Comparison of ENCODE assay signal across 9 mouse cellular contexts in the genomic region with DNA sequence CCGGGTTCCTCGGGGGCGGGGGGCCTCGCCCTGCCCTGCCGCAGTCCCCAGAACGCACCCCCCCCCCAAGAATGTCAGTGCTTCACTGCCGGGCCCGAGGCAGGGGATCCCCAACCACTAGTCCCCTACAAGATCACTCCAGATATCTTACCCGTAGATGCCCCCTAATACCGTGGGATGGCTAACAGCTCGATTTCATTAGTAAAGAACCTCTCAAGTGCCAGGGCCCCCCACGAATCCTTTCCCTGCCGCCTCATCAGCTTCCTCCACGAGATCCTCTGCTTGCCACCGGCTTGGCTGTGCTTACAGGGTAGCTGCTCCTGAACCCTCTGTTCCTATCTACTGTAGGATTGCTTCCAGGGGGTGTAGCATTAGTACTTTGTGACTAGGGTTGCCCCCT. TPM values are rescaled to one million over a fixed set of nuclear protein-coding genes. Genes with fewer than 3 reads are reported as not detected.
DNase-seq lines count a peak whose midpoint lies in the region; ATAC-seq lines count a peak whose summit lies in the region.
"Had no signal": no experiment of that assay in that cellular context is flagged by ENCODE, and none has a peak within 500 bp of the region (broad histone marks: within the 10 kb centered on the region; RNA-seq: fewer than 3 reads in every experiment).

No protein-coding gene starts in this region.

- WGBS in lung, embryonic 15.5 days, result 0% methylated on average over 14 of the region's 15 CpGs
- WGBS in hindbrain, embryonic 12.5 days, result under 1% methylated on average over 10 of the region's 15 CpGs
- WGBS in midbrain, embryonic 10.5 days, result 1% methylated on average over 13 of the region's 15 CpGs

- peaks cover 37% of the 10 kb centered on the region for H3K36me3 ChIP-seq in lung, embryonic 15.5 days
- peaks cover 38% of the 10 kb centered on the region for H3K36me3 ChIP-seq in hindbrain, embryonic 12.5 days
- H3K36me3 ChIP-seq in midbrain, embryonic 10.5 days, result peaks cover 56% of the 10 kb centered on the region

- H3K27ac ChIP-seq in lung, embryonic 15.5 days, result peak overlapping the region; percentile 98
- H3K27ac ChIP-seq in hindbrain, embryonic 12.5 days, result peak overlapping the region; percentile 92
- peak overlapping the region; percentile 96 for H3K27ac ChIP-seq in midbrain, embryonic 10.5 days (replicated peaks)

- H3K4me3 ChIP-seq in lung, embryonic 15.5 days, result peak overlapping the region; percentile 81
- H3K4me3 ChIP-seq in hindbrain, embryonic 12.5 days, result peak overlapping the region; percentile 75
- peak overlapping the region; percentile 93 for H3K4me3 ChIP-seq in midbrain, embryonic 10.5 days

- no peaks in the 10 kb centered on the region for H3K27me3 ChIP-seq in lung, embryonic 15.5 days
- no peaks in the 10 kb centered on the region for H3K27me3 ChIP-seq in hindbrain, embryonic 12.5 days
- H3K27me3 ChIP-seq in midbrain, embryonic 10.5 days (ENCODE audit: low read depth, poor library complexity, severe bottlenecking), result no peaks in the 10 kb centered on the region

- peak overlapping the region; percentile 93 for H3K9ac ChIP-seq in lung, embryonic 15.5 days
- peak overlapping the region; percentile 93 for H3K9ac ChIP-seq in hindbrain, embryonic 12.5 days

- no peak for DNase-seq in cerebellum, postnatal 10 days
- DNase-seq in lung, postnatal 4 days, result no peak
- no peak for DNase-seq in midbrain, embryonic 10.5 days (ENCODE audit: low spot score)
- no peak for DNase-seq in ovary, adult 18-20 months (ENCODE audit: low spot score)
- no peak for DNase-seq in gastrocnemius, postnatal 10 days

- H3K9me3 ChIP-seq in lung, embryonic 15.5 days, result no peaks in the 10 kb centered on the region
- H3K9me3 ChIP-seq in hindbrain, embryonic 12.5 days (replicated peaks), result no peaks in the 10 kb centered on the region
- no peaks in the 10 kb centered on the region for H3K9me3 ChIP-seq in midbrain, embryonic 10.5 days (replicated peaks)

- 0 out of 2 replicates have a peak, but pooled peaks have one; percentile 4 for ATAC-seq in cerebellum, adult (ENCODE audit: insufficient number of reproducible peaks, low FRiP score, low TSS enrichment)
- peak; percentile 1 for ATAC-seq in lung, embryonic 15.5 days (ENCODE audit: borderline replicate concordance, extremely low read depth, low FRiP score, low TSS enrichment)
- ATAC-seq in hindbrain, embryonic 12.5 days (ENCODE audit: low FRiP score), result peak; percentile 61; the same call in 1 of the 2 replicates

- H3K4me2 ChIP-seq in lung, embryonic 15.5 days, result peak overlapping the region; percentile 77
- H3K4me2 ChIP-seq in hindbrain, embryonic 12.5 days (replicated peaks), result peak overlapping the region; percentile 84

- H3K4me1 ChIP-seq in lung, embryonic 15.5 days, result peaks cover 24% of the 10 kb centered on the region
- H3K4me1 ChIP-seq in hindbrain, embryonic 12.5 days, result peaks cover 15% of the 10 kb centered on the region
- H3K4me1 ChIP-seq in midbrain, embryonic 10.5 days, result peaks cover 30% of the 10 kb centered on the region

RNA-seq across cellular contexts. Expression of gene Ccdc106, which starts 0.3 kb away (rescaled TPM):
- 7.0 and 7.6 TPM in 2 replicates for polyA plus RNA-seq in lung, embryonic 15.5 days (2015; fragmentation: Nextera tagmentation; extraction: Ambion mirVana)
- 17.4 and 19.9 TPM in 2 replicates for polyA plus RNA-seq in hindbrain, embryonic 12.5 days (2016; fragmentation: Nextera tagmentation; extraction: Ambion mirVana)
- 5.1 and 5.2 TPM in 2 replicates for polyA plus RNA-seq in midbrain, embryonic 10.5 days (2016; fragmentation: Nextera tagmentation; extraction: Ambion mirVana)
- 1 to 10 TPM in 1 of 2 experiments, under 1 TPM in 1; 0.35 to 1.4 TPM for total RNA-seq in gastrocnemius, postnatal 10 days (2021)
- total RNA-seq: hematopoietic stem cell, adult 5-6 weeks had no signal

RNA-seq across cellular contexts. Expression of gene Zfp865, which starts 0.5 kb away (rescaled TPM):
- 6.4 and 6.7 TPM in 2 replicates for polyA plus RNA-seq in lung, embryonic 15.5 days (2015; fragmentation: Nextera tagmentation; extraction: Ambion mirVana)
- 9.0 and 9.3 TPM in 2 replicates for polyA plus RNA-seq in hindbrain, embryonic 12.5 days (2016; fragmentation: Nextera tagmentation; extraction: Ambion mirVana)
- polyA plus RNA-seq in midbrain, embryonic 10.5 days (2016; fragmentation: Nextera tagmentation; extraction: Ambion mirVana), result 5.2 and 5.5 TPM in 2 replicates
- total RNA-seq in gastrocnemius, postnatal 10 days (2021), result 10 to 100 TPM; 16.8 to 21.0 TPM

RNA-seq across cellular contexts. Expression of gene Gm44973, which starts 5.4 kb away (rescaled TPM):
- polyA plus RNA-seq in lung, embryonic 15.5 days (2015; fragmentation: Nextera tagmentation; extraction: Ambion mirVana), result 1.2 TPM in 1 of 2 replicates, not detected in the other
- polyA plus RNA-seq in hindbrain, embryonic 12.5 days (2016; fragmentation: Nextera tagmentation; extraction: Ambion mirVana), result 0.32 TPM in 1 of 2 replicates, not detected in the other
- 1.2 and 1.5 TPM in 2 replicates for polyA plus RNA-seq in midbrain, embryonic 10.5 days (2016; fragmentation: Nextera tagmentation; extraction: Ambion mirVana)
- not detected for total RNA-seq in gastrocnemius, postnatal 10 days (2021)
- total RNA-seq: hematopoietic stem cell, adult 5-6 weeks had no signal

RNA-seq across cellular contexts. Expression of gene Fiz1, which starts 6.2 kb away (rescaled TPM):
- 45.5 and 47.3 TPM in 2 replicates for polyA plus RNA-seq in lung, embryonic 15.5 days (2015; fragmentation: Nextera tagmentation; extraction: Ambion mirVana)
- polyA plus RNA-seq in hindbrain, embryonic 12.5 days (2016; fragmentation: Nextera tagmentation; extraction: Ambion mirVana), result 59.6 and 60.1 TPM in 2 replicates
- polyA plus RNA-seq in midbrain, embryonic 10.5 days (2016; fragmentation: Nextera tagmentation; extraction: Ambion mirVana), result 56.7 and 58.1 TPM in 2 replicates
- total RNA-seq in gastrocnemius, postnatal 10 days (2021), result 10 to 100 TPM; 16.4 to 20.0 TPM

RNA-seq across cellular contexts. Expression of gene Zfp524, which starts 6.5 kb away (rescaled TPM):
- polyA plus RNA-seq in lung, embryonic 15.5 days (2015; fragmentation: Nextera tagmentation; extraction: Ambion mirVana), result 15.8 TPM in 2 replicates
- 8.5 and 9.1 TPM in 2 replicates for polyA plus RNA-seq in hindbrain, embryonic 12.5 days (2016; fragmentation: Nextera tagmentation; extraction: Ambion mirVana)
- 7.1 and 9.1 TPM in 2 replicates for polyA plus RNA-seq in midbrain, embryonic 10.5 days (2016; fragmentation: Nextera tagmentation; extraction: Ambion mirVana)
- 1 to 10 TPM; 6.9 to 8.0 TPM for total RNA-seq in gastrocnemius, postnatal 10 days (2021)

Comparison
In these comparisons a context has a peak if more than half of its experiments do, and no peak if none do; other contexts are left out.
1. ATAC-seq: peak in every context shown above with its lines; median percentile 61 in hindbrain, embryonic 12.5 days; 4 in cerebellum, adult; 1 in lung, embryonic 15.5 days.